Mouse (Mus musculus): Measurements from ENCODE around the gene Spc25.

GRCm38 (mm10) chr2:69158907-69159306, 47.1 kb downstream of the Spc25 start:
- TF ChIP-seq TCF12 (IDR thresholded peaks at IDR 0.05; ENCODE audit: low read depth, low read length): no peak
- TF ChIP-seq MXI1 (IDR thresholded peaks at IDR 0.05; ENCODE audit: low read depth, low read length): no peak
- TF ChIP-seq CTCF (IDR thresholded peaks at IDR 0.05 in 2 of 3, conservative IDR thresholded peaks at IDR 0.05 in 1 of 3; ENCODE audit: control insufficient read depth in 1 of 3, insufficient read depth in 1 of 3, low read depth in 2 of 3, low read length in 3 of 3, poor library complexity in 1 of 3, severe bottlenecking in 1 of 3): no peak
- TF ChIP-seq NELFE (IDR thresholded peaks at IDR 0.05; ENCODE audit: low read depth, low read length): no peak
- TF ChIP-seq RCOR1 (IDR thresholded peaks at IDR 0.05; ENCODE audit: low read depth, low read length): no peak
- no peak for TF ChIP-seq MAFK (IDR thresholded peaks at IDR 0.05; ENCODE audit: borderline replicate concordance, low read depth, low read length)
- no peak for TF ChIP-seq CHD1 (IDR thresholded peaks at IDR 0.05; ENCODE audit: low read depth, low read length)

Data from MEL (cell line).